Mouse (Mus musculus) E14TG2a.4 (cell line): ENCODE measurements around the gene Reps1.

ENCODE experiments used
- H3K27me3 ChIP-seq: 2 replicates; pipeline ENCODE4 v1.6.1; 2014; ENCODE audit warnings: low read length, control low read depth; ENCODE audit not compliant: insufficient read depth
- H3K36me3 ChIP-seq: 2 replicates; pipeline ENCODE4 v1.6.1; 2014; ENCODE audit warnings: low read length, control low read depth; ENCODE audit not compliant: insufficient read depth
- H3K4me1 ChIP-seq: replicated peaks from 2 replicates; pipeline ENCODE4 v1.6.1; 2014; ENCODE audit warnings: low read depth, low read length, control low read depth
- H3K4me3 ChIP-seq: replicated peaks from 2 replicates; pipeline ENCODE4 v1.5.1; 2014; ENCODE audit warnings: mild to moderate bottlenecking, low read length
- H3K9me3 ChIP-seq: 2 replicates; pipeline ENCODE4 v1.6.1; 2014; ENCODE audit warnings: low read length, control low read depth
- CTCF ChIP-seq: conservative IDR thresholded peaks from 2 replicates; pipeline ENCODE4 v1.5.1; 2014; ENCODE audit warnings: low read length
- NANOG ChIP-seq: IDR thresholded peaks from 2 replicates; pipeline ENCODE4 v1.6.1; 2014; ENCODE audit warnings: borderline replicate concordance, low read length, mixed read lengths
- POU5F1 ChIP-seq: IDR thresholded peaks from 2 replicates; pipeline ENCODE4 v1.6.1; 2014; ENCODE audit warnings: low read length, borderline replicate concordance

The Reps1 gene

DNA sequence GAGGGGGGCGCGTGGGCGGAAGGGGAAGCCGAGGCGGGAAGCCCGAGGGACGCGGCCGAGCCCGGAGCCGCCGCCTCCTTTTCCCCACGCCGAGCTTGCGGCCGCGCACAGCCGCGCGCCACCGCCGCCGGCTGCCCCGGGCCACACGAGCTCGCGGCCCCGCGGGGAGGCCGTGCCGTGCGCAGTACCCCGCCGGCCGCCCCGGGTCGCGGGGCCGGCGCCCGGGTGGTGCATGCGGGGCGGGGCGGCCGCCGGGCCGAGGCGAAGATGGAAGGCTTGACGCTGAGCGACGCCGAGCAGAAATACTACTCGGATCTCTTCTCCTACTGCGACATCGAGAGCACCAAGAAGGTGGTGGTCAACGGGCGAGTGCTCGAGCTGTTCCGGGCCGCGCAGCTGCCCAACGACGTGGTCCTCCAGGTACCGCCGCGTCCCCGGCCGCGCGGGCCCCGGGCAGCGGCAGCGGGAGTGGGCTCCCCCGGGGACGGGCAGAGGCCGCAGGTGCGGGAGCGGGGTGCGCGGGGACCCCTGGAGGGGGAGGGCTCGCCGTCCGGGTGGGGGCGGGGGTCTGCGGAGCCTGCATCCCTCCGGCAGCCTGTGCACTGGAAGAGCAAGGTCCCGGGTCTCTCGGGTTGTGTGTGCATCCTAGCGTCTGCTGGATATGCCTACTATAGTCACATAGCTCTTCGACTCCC is at the start of gene Reps1:
TSS of gene Reps1 (plus strand) at position 166 of the 695 bp plus-strand sequence.
- Histone ChIP-seq H3K9me3 (no peaks in the 10 kb centered on the region), H3K36me3 (no peaks in the 10 kb centered on the region), H3K4me3 (peak within 1 kb of the TSS; percentile 89), H3K4me1 (peaks cover 12% of the 10 kb centered on the region), H3K27me3 (no peaks in the 10 kb centered on the region)
- no peak for TF ChIP-seq POU5F1
- no peak for TF ChIP-seq CTCF
- TF ChIP-seq NANOG, result no peak

DNA sequence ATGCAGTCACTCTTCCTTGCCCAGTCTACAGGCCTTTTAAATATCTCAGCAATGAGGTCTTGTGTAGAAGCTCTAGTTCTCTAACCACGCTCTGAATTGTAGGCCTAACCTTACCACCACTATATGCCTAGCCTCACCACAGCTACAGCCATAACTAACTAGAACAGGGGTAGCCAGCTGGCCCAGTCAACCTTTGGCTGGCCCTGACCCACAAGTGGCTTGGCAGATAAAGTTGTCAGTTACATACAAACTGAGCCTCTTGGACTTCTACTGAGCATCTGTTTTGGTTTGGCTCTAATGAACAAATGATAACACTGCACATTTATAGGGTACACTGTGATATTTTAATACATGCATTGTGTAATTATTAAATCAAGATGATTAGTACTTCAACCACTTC is 48.9 kb upstream of the Reps1 start:
- TF ChIP-seq NANOG (no peak), CTCF (no peak), POU5F1 (no peak)
- H3K4me3 ChIP-seq, result no peak overlapping the region
- H3K4me1 ChIP-seq, result peaks cover 15% of the 10 kb centered on the region
- H3K36me3 ChIP-seq, result peaks cover 6% of the 10 kb centered on the region; the same call in 1 of the 2 replicates
- no peaks in the 10 kb centered on the region for H3K9me3 ChIP-seq
- H3K27me3 ChIP-seq, result no peaks in the 10 kb centered on the region

DNA sequence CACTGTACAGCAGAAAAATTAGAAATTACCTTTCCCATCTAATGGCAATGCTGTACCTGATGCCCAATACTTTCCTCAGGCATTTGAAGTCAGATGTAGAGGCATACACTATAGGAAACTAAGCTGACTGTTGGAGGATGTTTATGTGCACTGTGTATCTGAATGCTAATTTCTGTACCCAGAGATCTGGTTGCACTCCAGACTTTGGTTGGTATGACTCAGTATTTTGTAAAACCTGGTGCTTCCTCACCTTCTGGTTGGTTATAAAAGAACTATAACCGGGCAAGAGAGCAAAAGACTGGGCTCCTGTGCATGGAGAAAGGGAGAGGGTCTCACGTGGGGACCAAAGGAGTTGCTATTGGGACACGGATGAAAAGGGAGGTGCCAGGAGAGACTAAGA is 48.4 kb upstream of the Reps1 start:
- Histone ChIP-seq H3K27me3 (no peaks in the 10 kb centered on the region), H3K4me3 (no peak overlapping the region), H3K36me3 (peaks cover 6% of the 10 kb centered on the region; the same call in 1 of the 2 replicates), H3K9me3 (no peaks in the 10 kb centered on the region), H3K4me1 (peaks cover 15% of the 10 kb centered on the region)
- no peak for TF ChIP-seq POU5F1
- no peak for TF ChIP-seq NANOG
- no peak for TF ChIP-seq CTCF

DNA sequence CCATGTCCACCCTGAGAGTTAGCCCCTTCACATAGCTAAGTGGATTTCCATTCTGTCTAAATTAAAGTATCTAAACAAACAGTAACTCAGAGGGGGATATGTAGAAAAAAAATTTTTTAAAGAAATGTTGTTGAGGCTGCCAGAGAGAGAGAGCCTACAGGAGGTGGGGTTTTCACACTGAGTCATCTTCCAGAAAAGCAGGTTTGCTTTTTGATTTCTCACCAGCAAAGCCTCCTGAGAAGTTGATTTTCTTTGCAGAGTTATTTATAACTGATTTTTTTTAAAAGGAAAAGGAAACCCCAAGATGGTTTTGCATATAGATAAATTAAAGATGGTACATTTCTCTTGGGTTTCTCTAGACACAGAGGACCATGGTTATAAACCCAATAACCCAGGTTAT is 47.5 kb upstream of the Reps1 start:
- H3K4me3 ChIP-seq, result no peak overlapping the region
- H3K36me3 ChIP-seq, result peaks cover 6% of the 10 kb centered on the region; the same call in 1 of the 2 replicates
- TF ChIP-seq POU5F1, result no peak
- TF ChIP-seq CTCF, result no peak
- TF ChIP-seq NANOG, result no peak
- H3K4me1 ChIP-seq, result peaks cover 13% of the 10 kb centered on the region
- H3K9me3 ChIP-seq, result no peaks in the 10 kb centered on the region
- H3K27me3 ChIP-seq, result no peaks in the 10 kb centered on the region

DNA sequence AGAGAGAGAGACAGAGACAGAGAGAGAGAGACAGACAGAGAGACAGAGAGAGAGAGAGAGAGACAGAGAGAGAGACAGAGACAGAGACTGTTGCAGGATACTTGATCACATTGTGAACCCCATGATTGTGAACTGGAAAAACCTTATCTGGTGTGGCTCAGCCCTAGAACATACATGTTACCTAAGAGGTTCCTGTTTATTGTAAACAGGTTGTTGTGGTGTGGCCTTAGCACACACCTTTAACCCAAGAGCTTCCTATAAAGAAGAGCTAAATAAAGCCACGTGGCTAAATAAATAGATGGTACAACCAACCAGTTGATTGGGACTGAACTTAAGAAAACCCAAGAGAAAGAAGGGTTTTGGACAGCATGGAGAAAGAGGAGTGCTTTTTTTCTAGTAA is 45.9 kb upstream of the Reps1 start:
- Histone ChIP-seq H3K36me3 (peaks cover 11% of the 10 kb centered on the region; the same call in 1 of the 2 replicates), H3K27me3 (no peaks in the 10 kb centered on the region), H3K9me3 (no peaks in the 10 kb centered on the region), H3K4me1 (no peaks in the 10 kb centered on the region), H3K4me3 (no peak overlapping the region)
- no peak for TF ChIP-seq POU5F1
- TF ChIP-seq CTCF, result no peak
- no peak for TF ChIP-seq NANOG

DNA sequence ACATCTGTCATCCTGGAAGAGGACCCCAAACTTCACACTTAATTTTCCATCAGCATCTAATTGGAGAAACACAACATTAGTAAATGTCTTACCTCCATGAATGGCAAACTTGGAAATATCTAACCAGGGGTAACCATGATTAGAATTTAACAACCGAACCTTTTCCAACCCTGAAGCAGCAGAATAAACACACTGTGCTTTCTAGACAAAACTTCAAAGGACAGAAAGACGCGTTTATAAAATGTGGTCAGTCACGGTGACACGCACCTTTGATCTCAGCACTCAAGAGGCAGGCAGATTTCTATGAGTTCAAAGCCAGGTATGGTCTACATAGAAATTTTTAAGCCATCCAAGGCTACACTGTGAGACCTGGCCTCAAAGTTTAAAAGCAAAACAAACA is 43.9 kb upstream of the Reps1 start:
- Histone ChIP-seq H3K36me3 (peaks cover 11% of the 10 kb centered on the region; the same call in 1 of the 2 replicates), H3K9me3 (no peaks in the 10 kb centered on the region), H3K4me1 (no peaks in the 10 kb centered on the region), H3K4me3 (no peak overlapping the region), H3K27me3 (no peaks in the 10 kb centered on the region)
- no peak for TF ChIP-seq NANOG

DNA sequence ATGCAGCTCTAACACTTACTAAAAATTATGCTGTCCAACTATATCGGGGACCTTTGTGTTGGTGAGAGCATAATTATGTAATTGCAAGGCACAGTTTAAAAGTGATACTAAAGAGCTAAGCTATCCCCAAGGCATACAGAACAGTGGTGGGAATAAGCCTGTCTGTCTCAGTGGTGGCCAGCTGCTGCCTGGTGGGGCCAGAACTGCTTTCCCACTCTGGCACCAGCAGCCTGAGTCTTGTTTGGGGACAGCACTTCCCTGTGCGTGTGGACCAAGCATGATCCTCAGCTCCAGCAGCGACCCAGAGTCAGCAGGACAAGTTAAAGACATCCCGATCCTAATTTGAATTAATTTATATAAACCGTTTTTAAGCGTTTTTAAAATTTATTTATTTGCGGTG is 35.2 kb upstream of the Reps1 start:
- Histone ChIP-seq H3K4me1 (peaks cover 14% of the 10 kb centered on the region), H3K4me3 (no peak overlapping the region), H3K27me3 (peaks cover 3% of the 10 kb centered on the region; the same call in 1 of the 2 replicates), H3K36me3 (no peaks in the 10 kb centered on the region), H3K9me3 (no peaks in the 10 kb centered on the region)
- TF ChIP-seq CTCF (no peak), NANOG (no peak), POU5F1 (no peak)

DNA sequence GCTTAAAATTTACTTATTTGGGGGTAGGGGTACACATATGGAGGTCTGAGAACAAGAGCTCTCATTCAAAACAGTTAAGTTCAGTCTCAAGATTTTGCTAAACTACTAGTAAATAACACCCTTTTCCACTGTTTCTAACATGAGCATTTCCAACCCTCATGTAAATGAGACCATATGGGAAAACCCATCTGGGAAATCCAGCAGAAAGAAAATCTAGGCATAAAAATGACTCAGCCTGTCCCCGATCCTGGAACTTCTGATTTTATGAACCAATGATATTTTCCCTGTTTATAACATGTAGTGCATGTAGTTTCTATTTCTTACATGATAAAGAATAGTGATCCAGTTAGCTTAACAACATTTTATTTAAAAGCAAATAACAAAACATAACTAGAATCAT is 34.8 kb upstream of the Reps1 start:
- no peaks in the 10 kb centered on the region for H3K36me3 ChIP-seq
- peaks cover 3% of the 10 kb centered on the region; the same call in 1 of the 2 replicates for H3K27me3 ChIP-seq
- peaks cover 14% of the 10 kb centered on the region for H3K4me1 ChIP-seq
- H3K9me3 ChIP-seq, result no peaks in the 10 kb centered on the region
- TF ChIP-seq NANOG (no peak), POU5F1 (no peak), CTCF (no peak)
- no peak overlapping the region for H3K4me3 ChIP-seq
